Mouse (Mus musculus): Measurements from ENCODE around the gene Dennd6b.

DNA sequence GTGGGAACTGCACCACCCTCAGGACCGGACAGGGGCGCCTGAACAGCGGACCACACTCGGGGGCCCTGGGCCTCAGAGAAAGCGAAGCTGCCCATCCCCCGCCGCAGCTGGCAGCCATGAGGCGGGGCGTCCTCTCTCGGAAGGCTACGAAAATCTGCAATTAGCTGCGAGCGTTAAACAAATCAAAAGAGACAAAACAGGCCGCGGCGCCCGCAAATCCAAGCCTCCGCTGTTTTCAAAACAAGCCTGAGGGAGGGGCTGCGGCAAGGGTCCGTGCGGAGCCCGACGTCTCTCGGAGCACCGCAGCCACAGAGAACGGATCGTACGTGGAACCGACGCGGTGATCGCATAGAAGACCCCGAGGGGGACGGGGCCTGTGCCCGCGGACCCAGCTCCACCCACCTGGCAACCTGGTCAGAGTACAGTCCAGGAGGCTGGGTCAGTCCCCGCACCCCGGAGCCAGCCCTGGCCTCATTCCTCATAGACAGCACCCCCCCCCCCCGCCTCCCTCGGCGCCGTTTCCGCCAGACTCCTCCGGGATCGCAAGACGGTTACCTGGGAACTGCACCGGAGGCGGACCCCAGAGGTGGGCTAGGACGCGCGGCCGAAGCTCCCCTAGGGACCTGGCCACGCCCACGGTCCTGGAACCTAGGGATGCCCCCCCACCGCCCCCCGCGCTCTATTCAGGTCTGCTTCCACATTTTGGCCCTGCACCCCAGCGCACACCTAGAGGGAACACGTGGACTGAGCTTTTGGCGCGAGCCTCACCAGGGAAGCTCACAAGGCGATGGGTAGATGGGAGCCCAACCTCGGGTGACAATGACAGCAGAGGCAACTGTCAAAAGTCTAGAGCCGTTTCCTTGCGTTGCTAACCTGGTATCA, 23.0 kb downstream of the Dennd6b start:
- no peak for TF ChIP-seq GATA1 (IDR thresholded peaks at IDR 0.05; ENCODE audit: borderline replicate concordance, low read length)
- TF ChIP-seq FLI1 (IDR thresholded peaks at IDR 0.05; ENCODE audit: low read length): no peak

All from megakaryocyte, embryonic 14.5 days (primary cell).